Mouse (Mus musculus) cerebellum, adult 2 months (tissue): ENCODE data around the gene Btbd8.

ENCODE experiments used
- CTCF ChIP-seq: fragments of 200-500 bp; IDR thresholded peaks from 2 replicates; pipeline ENCODE4 v1.5.1; 2011; ENCODE audit warnings: low read depth, mild to moderate bottlenecking, control low read depth, low read length, moderate library complexity, borderline replicate concordance; ENCODE audit not compliant: insufficient read depth
- POLR2A ChIP-seq: fragments of 200-500 bp; IDR thresholded peaks from 2 replicates; pipeline ENCODE4 v1.6.1; 2011; ENCODE audit warnings: low read length, control low read depth, borderline replicate concordance; ENCODE audit not compliant: insufficient read depth

DNA sequence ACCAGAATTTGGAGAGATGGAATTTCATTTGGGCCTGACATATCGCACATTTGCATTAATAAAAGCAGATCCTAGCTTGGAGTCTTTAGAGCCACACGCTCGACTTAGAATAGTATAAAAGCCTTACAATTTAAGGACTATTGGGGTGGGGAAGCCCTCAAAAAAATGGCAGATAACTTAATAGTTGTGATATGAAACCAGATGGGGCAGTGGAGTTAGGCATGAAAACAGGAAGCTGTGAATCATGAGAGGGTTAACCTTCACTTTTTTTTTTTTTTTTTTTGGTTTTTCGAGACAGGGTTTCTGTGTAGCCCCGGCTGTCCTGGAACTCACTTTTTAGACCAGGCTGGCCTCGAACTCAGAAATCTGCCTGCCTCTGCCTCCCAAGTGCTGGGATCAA is 1.6 kb upstream of the Btbd8 start:
- no peak for TF ChIP-seq POLR2A
- TF ChIP-seq CTCF = no peak
